Mouse (Mus musculus): ENCODE data around the gene BC005537.
A peak's percentile ranks its signal among the peaks of the same experiment; 100 is the strongest.

Gene BC005537

GRCm38 (mm10) chr13:24844983-24845955, 43.8 kb downstream of the BC005537 start, which contains the start of gene D130043K22Rik:
Gene D130043K22Rik (plus strand): TSS chr13:24845135.
- DNase-seq (ENCODE audit: low read depth, low spot score), result no peak

DNA sequence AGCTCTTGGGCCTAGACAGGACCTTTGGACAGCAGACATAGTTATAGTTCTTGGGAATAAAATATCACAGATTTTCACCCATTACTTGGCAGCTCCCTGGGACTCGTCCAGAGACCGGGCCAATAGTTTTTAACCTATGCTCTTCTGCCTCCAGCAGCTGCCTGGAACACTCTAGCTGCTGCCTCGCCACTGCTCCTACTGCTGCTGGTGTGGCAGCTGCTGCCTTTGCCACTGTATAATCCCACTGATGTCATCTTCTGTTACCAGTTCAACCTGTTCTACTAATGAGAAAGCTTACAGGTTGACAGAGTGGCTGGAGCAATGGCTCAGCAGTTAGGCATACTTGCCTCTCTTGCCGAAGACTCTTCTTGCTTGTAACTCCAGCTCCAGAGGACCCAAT, 47.9 kb downstream of the BC005537 start:
- DNase-seq (ENCODE audit: low read depth, low spot score), result no peak

DNA sequence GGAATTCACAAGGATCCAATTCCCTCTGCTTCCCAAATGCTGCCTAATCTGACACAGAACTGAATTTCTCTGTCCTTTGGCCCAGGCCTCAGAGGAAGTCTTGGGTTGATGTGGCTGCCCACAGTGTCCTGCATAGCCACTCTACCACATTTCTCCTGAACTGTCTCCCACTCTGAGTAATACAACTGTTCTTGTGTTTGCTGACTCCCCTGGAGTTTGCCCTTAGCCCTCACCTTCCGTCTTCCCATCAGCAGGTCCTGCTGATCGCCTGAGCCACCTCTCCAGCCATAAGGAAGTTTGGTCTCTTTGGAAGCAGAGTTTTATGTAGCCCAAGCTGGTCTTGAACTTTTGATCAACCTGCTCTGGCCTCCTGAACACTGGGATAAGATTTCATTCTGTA, 50.5 kb downstream of the BC005537 start:
- DNase-seq (ENCODE audit: low read depth, low spot score), result no peak

GRCm38 (mm10) chr13:24852570-24852969, 51.1 kb downstream of the BC005537 start:
- no peak for DNase-seq (ENCODE audit: low read depth, low spot score)

- DNase-seq (ENCODE audit: low read depth, low spot score), result no peak
Observed at GRCm38 (mm10) chr13:24859115-24859514, 57.7 kb downstream of the BC005537 start.

GRCm38 (mm10) chr13:24861084-24861483, 59.6 kb downstream of the BC005537 start:
- no peak for DNase-seq (ENCODE audit: low read depth, low spot score)

DNA sequence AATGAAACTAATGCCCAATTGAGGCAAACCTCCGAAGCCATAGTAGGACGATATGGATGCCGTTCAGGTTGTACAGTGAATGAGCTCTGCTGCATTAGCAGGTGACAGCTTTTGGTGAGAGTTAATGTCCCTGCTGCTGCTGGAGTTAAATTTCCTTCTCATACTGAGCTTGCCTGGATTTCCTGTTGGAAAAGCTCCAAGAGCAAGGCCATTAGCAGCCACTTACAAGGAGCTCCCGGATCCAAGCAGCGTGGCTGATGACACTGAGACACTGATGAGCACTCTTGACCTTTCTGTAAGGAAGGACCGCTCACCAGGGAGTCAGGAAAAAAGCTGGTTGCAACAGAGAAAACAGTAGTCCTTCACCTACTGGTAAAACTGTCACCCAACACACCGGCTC, 60.6 kb downstream of the BC005537 start:
- DNase-seq (ENCODE audit: low read depth, low spot score), result no peak

- DNase-seq (ENCODE audit: low read depth, low spot score), result peak; percentile 6
Observed at GRCm38 (mm10) chr13:24862520-24862919, 61.1 kb downstream of the BC005537 start.

Measured in 3T3-L1 (cell line).